ENCODE assay signal across 10 mouse cellular contexts in the genomic region with DNA sequence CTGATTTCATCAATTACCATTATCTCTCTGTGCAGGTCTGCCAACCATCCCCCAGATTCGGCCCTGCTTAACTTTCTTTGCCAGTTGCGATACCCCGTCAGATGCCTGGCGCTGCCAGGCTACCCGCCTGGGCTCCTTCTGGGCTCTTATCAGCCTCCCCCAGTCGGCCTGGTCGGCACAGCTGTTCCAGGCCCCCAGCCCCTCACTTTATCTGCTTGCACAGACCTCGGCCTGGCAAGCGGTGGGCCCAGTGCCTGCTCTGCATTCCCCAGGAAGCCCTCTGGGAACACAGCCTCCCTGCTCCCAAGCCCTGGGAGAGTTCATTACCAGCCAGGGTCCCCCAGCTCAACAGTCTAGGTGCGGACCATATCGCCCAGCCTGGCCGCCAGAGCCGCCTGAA.
DNase-seq lines count a peak whose midpoint lies in the region; ATAC-seq lines count a peak whose summit lies in the region.
"Had no signal": no experiment of that assay in that cellular context is flagged by ENCODE, and none has a peak within 500 bp of the region (broad histone marks: within the 10 kb centered on the region; RNA-seq: fewer than 3 reads in every experiment).

No protein-coding gene starts in this region.

- H3K27me3 ChIP-seq in lung, embryonic 15.5 days, result no peaks in the 10 kb centered on the region
- H3K27me3 ChIP-seq in embryonic facial prominence, embryonic 14.5 days (replicated peaks; ENCODE audit: control insufficient read depth, insufficient read depth, low read length), result no peaks in the 10 kb centered on the region
- H3K27me3 ChIP-seq in hindbrain, embryonic 16.5 days (replicated peaks; ENCODE audit: control insufficient read depth, insufficient read depth, low read length), result no peaks in the 10 kb centered on the region
- no peaks in the 10 kb centered on the region for H3K27me3 ChIP-seq in neural tube, embryonic 14.5 days (ENCODE audit: control insufficient read depth, insufficient read depth, low read length)

- no peak overlapping the region for H3K4me3 ChIP-seq in lung, embryonic 15.5 days
- H3K4me3 ChIP-seq in embryonic facial prominence, embryonic 14.5 days (ENCODE audit: low read depth, low read length), result no peak overlapping the region
- no peak overlapping the region for H3K4me3 ChIP-seq in hindbrain, embryonic 16.5 days (ENCODE audit: low read length)
- no peak overlapping the region for H3K4me3 ChIP-seq in neural tube, embryonic 14.5 days (ENCODE audit: low read depth, low read length)

- no peak overlapping the region; the same call in 1 of the 2 replicates for H3K4me2 ChIP-seq in lung, embryonic 15.5 days
- H3K4me2 ChIP-seq in embryonic facial prominence, embryonic 14.5 days (ENCODE audit: low read depth, low read length), result peak overlapping the region; percentile 23; the same call in 1 of the 2 replicates
- no peak overlapping the region for H3K4me2 ChIP-seq in hindbrain, embryonic 16.5 days (ENCODE audit: low read length)
- H3K4me2 ChIP-seq in neural tube, embryonic 14.5 days (ENCODE audit: low read depth, low read length), result no peak overlapping the region

- peak overlapping the region; percentile 94 for H3K27ac ChIP-seq in lung, embryonic 15.5 days
- peak overlapping the region; percentile 70 for H3K27ac ChIP-seq in embryonic facial prominence, embryonic 14.5 days (replicated peaks; ENCODE audit: low read depth, low read length)
- H3K27ac ChIP-seq in hindbrain, embryonic 16.5 days (ENCODE audit: low read depth, low read length), result peak overlapping the region; percentile 57
- peak overlapping the region; percentile 46 for H3K27ac ChIP-seq in neural tube, embryonic 14.5 days (ENCODE audit: low read depth, low read length)

- H3K9me3 ChIP-seq in lung, embryonic 15.5 days, result no peaks in the 10 kb centered on the region
- H3K9me3 ChIP-seq in embryonic facial prominence, embryonic 14.5 days (ENCODE audit: control insufficient read depth, low read length), result no peaks in the 10 kb centered on the region
- H3K9me3 ChIP-seq in hindbrain, embryonic 16.5 days (ENCODE audit: control insufficient read depth, low read length), result no peaks in the 10 kb centered on the region
- H3K9me3 ChIP-seq in neural tube, embryonic 14.5 days (ENCODE audit: control insufficient read depth, low read length), result no peaks in the 10 kb centered on the region

- no peak for DNase-seq in lung, postnatal 14 days
- DNase-seq in embryonic facial prominence, embryonic 14.5 days (ENCODE audit: low spot score), result peak; percentile 51
- DNase-seq in kidney, postnatal 36 days, result no peak
- no peak for DNase-seq in left cerebral cortex, postnatal 10 days (ENCODE audit: extremely low spot score in 1 of 2, low spot score in 2 of 2)
- DNase-seq: kidney, postnatal 10 days; liver, postnatal 0 days; thymus, postnatal 14 days had no signal

- peaks cover 79% of the 10 kb centered on the region for H3K4me1 ChIP-seq in lung, embryonic 15.5 days
- H3K4me1 ChIP-seq in embryonic facial prominence, embryonic 14.5 days (ENCODE audit: control insufficient read depth, insufficient read depth, low read length), result peaks cover 80% of the 10 kb centered on the region
- H3K4me1 ChIP-seq in hindbrain, embryonic 16.5 days (ENCODE audit: control insufficient read depth, insufficient read depth, low read depth, low read length), result peaks cover 78% of the 10 kb centered on the region
- H3K4me1 ChIP-seq in neural tube, embryonic 14.5 days (ENCODE audit: control insufficient read depth, insufficient read depth, low read length), result peaks cover 69% of the 10 kb centered on the region

- no peak overlapping the region for H3K9ac ChIP-seq in lung, embryonic 15.5 days
- H3K9ac ChIP-seq in embryonic facial prominence, embryonic 14.5 days (ENCODE audit: low read depth, low read length), result peak overlapping the region; percentile 45; the same call in 1 of the 2 replicates
- H3K9ac ChIP-seq in hindbrain, embryonic 16.5 days (ENCODE audit: low read depth, low read length), result peak overlapping the region; percentile 53; the same call in 1 of the 2 replicates
- H3K9ac ChIP-seq in neural tube, embryonic 14.5 days (replicated peaks; ENCODE audit: low read depth, low read length), result no peak overlapping the region
- H3K9ac ChIP-seq: liver, postnatal 0 days had no signal

- ATAC-seq in lung, embryonic 15.5 days (ENCODE audit: borderline replicate concordance, extremely low read depth, low FRiP score, low TSS enrichment), result no peak
- ATAC-seq in embryonic facial prominence, embryonic 14.5 days (ENCODE audit: low read depth), result peak; percentile 22
- no peak for ATAC-seq in hindbrain, embryonic 16.5 days
- ATAC-seq in neural tube, embryonic 14.5 days (ENCODE audit: low read depth), result no peak; the same call in 1 of the 2 replicates
- ATAC-seq: liver, postnatal 0 days had no signal

- intact Hi-C loops in left cerebral cortex, postnatal 10 days (cut with DNase I), result no loop called here

- 54% methylated on average over 13 of the region's 13 CpGs for WGBS in lung, embryonic 15.5 days
- WGBS in embryonic facial prominence, embryonic 14.5 days, result 33% methylated on average over 13 of the region's 13 CpGs
- 23% methylated on average over 13 of the region's 13 CpGs for WGBS in hindbrain, embryonic 16.5 days
- WGBS in neural tube, embryonic 14.5 days, result 15% methylated on average over 13 of the region's 13 CpGs

- H3K36me3 ChIP-seq in lung, embryonic 15.5 days, result no peaks in the 10 kb centered on the region
- no peaks in the 10 kb centered on the region for H3K36me3 ChIP-seq in embryonic facial prominence, embryonic 14.5 days (ENCODE audit: control insufficient read depth, insufficient read depth, low read length)
- no peaks in the 10 kb centered on the region for H3K36me3 ChIP-seq in hindbrain, embryonic 16.5 days (ENCODE audit: control insufficient read depth, insufficient read depth, low read length)
- no peaks in the 10 kb centered on the region for H3K36me3 ChIP-seq in neural tube, embryonic 14.5 days (ENCODE audit: control insufficient read depth, insufficient read depth, low read length)

Comparison
In these comparisons a context has a peak if more than half of its experiments do, and no peak if none do; other contexts are left out.
1. H3K9ac ChIP-seq: peak in embryonic facial prominence, embryonic 14.5 days (single experiment) and hindbrain, embryonic 16.5 days (single experiment); none in lung, embryonic 15.5 days (single experiment) and neural tube, embryonic 14.5 days (single experiment).
2. Peak in every context shown above with its lines, with median percentiles within 50 percentile points of each other: H3K27ac ChIP-seq.